Mouse (Mus musculus) limb, embryonic 10.5 days (tissue): ENCODE results near the gene Scrt2. TPM values are rescaled to one million over a fixed set of nuclear protein-coding genes. Genes with fewer than 3 reads are reported as not detected.

Source experiments
- DNase-seq: peaks from one replicate; pipeline ENCODE4 v3.0.0-alpha.2; 2017; ENCODE audit warnings: low spot score
- H3K27ac ChIP-seq: fragments of 300-500 bp; sonication (generic); 2 replicates; pipeline ENCODE4 v1.5.1; 2016; ENCODE audit warnings: mild to moderate bottlenecking
- H3K27me3 ChIP-seq: fragments of 300-500 bp; sonication (generic); 2 replicates; pipeline ENCODE4 v1.6.1; 2016; ENCODE audit warnings: low read depth, mild to moderate bottlenecking; ENCODE audit not compliant: poor library complexity, severe bottlenecking
- H3K36me3 ChIP-seq: fragments of 300-500 bp; sonication (generic); 2 replicates; pipeline ENCODE4 v1.6.1; 2016; ENCODE audit warnings: mild to moderate bottlenecking, moderate library complexity
- H3K4me1 ChIP-seq: fragments of 300-500 bp; sonication (generic); 2 replicates; pipeline ENCODE4 v1.6.1; 2016
- H3K4me3 ChIP-seq: fragments of 300-500 bp; sonication (generic); 2 replicates; pipeline ENCODE4 v1.5.1; 2016; ENCODE audit warnings: mild to moderate bottlenecking, moderate library complexity
- H3K9me3 ChIP-seq: fragments of 300-500 bp; sonication (generic); replicated peaks from 2 replicates; pipeline ENCODE4 v1.6.1; 2016; ENCODE audit warnings: mild to moderate bottlenecking
- WGBS: fragments of 180-500 bp; shearing (Covaris S2); methylation state at CpG from one replicate; pipeline ENCODE4 v1.1.7; 2016; 5-methylcytosine and 5-hydroxymethylcytosine counted together
- polyA plus RNA-seq: library from polyadenylated mRNA; unstranded; fragments of >200 nt; fragmentation: Nextera tagmentation; extraction: Ambion mirVana; gene quantifications from 2 replicates; pipeline ENCODE4 v1.2.1, GENCODE M21; 2016

Scrt2 gene
- polyA plus RNA-seq, 1 experiment from 2014 or later, result not detected

GRCm38 (mm10) chr2:152086451-152086850 lies 5.1 kb downstream of the Scrt2 start:
- Histone ChIP-seq H3K4me3 (no peak overlapping the region), H3K27me3 (peaks cover 90% of the 10 kb centered on the region), H3K27ac (no peak overlapping the region), H3K9me3 (no peaks in the 10 kb centered on the region), H3K36me3 (no peaks in the 10 kb centered on the region), H3K4me1 (peaks cover 11% of the 10 kb centered on the region)
- WGBS, result 82% methylated on average over 6 of the region's 6 CpGs
- no peak for DNase-seq

- Histone ChIP-seq H3K9me3 (no peaks in the 10 kb centered on the region), H3K4me3 (no peak overlapping the region), H3K27me3 (peaks cover 90% of the 10 kb centered on the region), H3K4me1 (peaks cover 4% of the 10 kb centered on the region), H3K36me3 (no peaks in the 10 kb centered on the region), H3K27ac (no peak overlapping the region)
- no peak for DNase-seq
- 86% methylated on average over 5 of the region's 5 CpGs for WGBS
These were observed 5.8 kb downstream of the Scrt2 start for GRCm38 (mm10) chr2:152087111-152087510.

- DNase-seq, result peak; percentile 72
- Histone ChIP-seq H3K36me3 (no peaks in the 10 kb centered on the region), H3K4me3 (no peak overlapping the region), H3K27me3 (peaks cover 90% of the 10 kb centered on the region), H3K4me1 (peaks cover 10% of the 10 kb centered on the region), H3K9me3 (no peaks in the 10 kb centered on the region), H3K27ac (no peak overlapping the region)
- WGBS, result 12% methylated on average over 4 of the region's 4 CpGs
These were observed 7.7 kb downstream of the Scrt2 start for GRCm38 (mm10) chr2:152089078-152089477.

- Histone ChIP-seq H3K4me3 (no peak overlapping the region), H3K9me3 (no peaks in the 10 kb centered on the region), H3K27ac (no peak overlapping the region), H3K4me1 (peaks cover 11% of the 10 kb centered on the region), H3K36me3 (no peaks in the 10 kb centered on the region), H3K27me3 (peaks cover 90% of the 10 kb centered on the region)
- no peak for DNase-seq
- 87% methylated on average over 5 of the region's 5 CpGs for WGBS
These were observed 8.3 kb downstream of the Scrt2 start for GRCm38 (mm10) chr2:152089581-152089980.

GRCm38 (mm10) chr2:152090486-152090885 lies 9.2 kb downstream of the Scrt2 start:
- 91% methylated on average over 5 of the region's 5 CpGs for WGBS
- H3K27ac ChIP-seq, result no peak overlapping the region
- no peak for DNase-seq
- H3K36me3 ChIP-seq, result no peaks in the 10 kb centered on the region
- peaks cover 90% of the 10 kb centered on the region for H3K27me3 ChIP-seq
- H3K9me3 ChIP-seq, result no peaks in the 10 kb centered on the region
- H3K4me3 ChIP-seq, result no peak overlapping the region
- H3K4me1 ChIP-seq, result peaks cover 20% of the 10 kb centered on the region

- H3K36me3 ChIP-seq, result no peaks in the 10 kb centered on the region
- no peak for DNase-seq
- H3K4me3 ChIP-seq, result no peak overlapping the region
- peaks cover 24% of the 10 kb centered on the region for H3K4me1 ChIP-seq
- 40% methylated on average over 12 of the region's 12 CpGs for WGBS
- H3K9me3 ChIP-seq, result no peaks in the 10 kb centered on the region
- peaks cover 96% of the 10 kb centered on the region for H3K27me3 ChIP-seq
- H3K27ac ChIP-seq, result no peak overlapping the region
These were observed 10.2 kb downstream of the Scrt2 start for GRCm38 (mm10) chr2:152091342-152092056.

GRCm38 (mm10) chr2:152092927-152093326 lies 11.6 kb downstream of the Scrt2 start:
- Histone ChIP-seq H3K4me1 (peaks cover 24% of the 10 kb centered on the region), H3K27ac (no peak overlapping the region), H3K4me3 (peak overlapping the region; percentile 50), H3K36me3 (no peaks in the 10 kb centered on the region), H3K9me3 (no peaks in the 10 kb centered on the region), H3K27me3 (peaks cover 97% of the 10 kb centered on the region)
- WGBS, result 7% methylated on average over 45 of the region's 45 CpGs
- DNase-seq, result peak; percentile 54

- Histone ChIP-seq H3K27ac (peak overlapping the region; percentile 38; the same call in 1 of the 2 replicates), H3K4me1 (peaks cover 24% of the 10 kb centered on the region), H3K36me3 (no peaks in the 10 kb centered on the region), H3K27me3 (peaks cover 97% of the 10 kb centered on the region), H3K4me3 (peak overlapping the region; percentile 50), H3K9me3 (no peaks in the 10 kb centered on the region)
- peak; percentile 71 for DNase-seq
- WGBS, result 1% methylated on average over 60 of the region's 60 CpGs
These were observed 12.0 kb downstream of the Scrt2 start for GRCm38 (mm10) chr2:152093356-152093792.

- peak overlapping the region; percentile 40 for H3K4me3 ChIP-seq
- peak overlapping the region; percentile 27; the same call in 1 of the 2 replicates for H3K27ac ChIP-seq
- H3K27me3 ChIP-seq, result peaks cover 93% of the 10 kb centered on the region
- DNase-seq, result peak; percentile 48
- no peaks in the 10 kb centered on the region for H3K9me3 ChIP-seq
- H3K36me3 ChIP-seq, result no peaks in the 10 kb centered on the region
- H3K4me1 ChIP-seq, result peaks cover 24% of the 10 kb centered on the region
- WGBS, result 2% methylated on average over 29 of the region's 29 CpGs
These were observed 13.7 kb downstream of the Scrt2 start for GRCm38 (mm10) chr2:152094856-152095545.

GRCm38 (mm10) chr2:152096922-152097321 lies 15.6 kb downstream of the Scrt2 start:
- Histone ChIP-seq H3K4me3 (no peak overlapping the region), H3K9me3 (no peaks in the 10 kb centered on the region), H3K36me3 (no peaks in the 10 kb centered on the region), H3K27me3 (peaks cover 89% of the 10 kb centered on the region), H3K4me1 (peaks cover 24% of the 10 kb centered on the region), H3K27ac (no peak overlapping the region)
- 85% methylated on average over 2 of the region's 2 CpGs for WGBS
- DNase-seq, result no peak

GRCm38 (mm10) chr2:152097916-152098315 lies 16.6 kb downstream of the Scrt2 start:
- Histone ChIP-seq H3K4me3 (no peak overlapping the region), H3K4me1 (peaks cover 22% of the 10 kb centered on the region), H3K27me3 (peaks cover 89% of the 10 kb centered on the region), H3K36me3 (no peaks in the 10 kb centered on the region), H3K9me3 (no peaks in the 10 kb centered on the region), H3K27ac (no peak overlapping the region)
- no peak for DNase-seq
- 85% methylated on average over 11 of the region's 11 CpGs for WGBS

- DNase-seq, result no peak
- 85% methylated on average over 3 of the region's 3 CpGs for WGBS
- H3K27ac ChIP-seq, result no peak overlapping the region
- no peak overlapping the region for H3K4me3 ChIP-seq
- peaks cover 14% of the 10 kb centered on the region for H3K4me1 ChIP-seq
- no peaks in the 10 kb centered on the region for H3K9me3 ChIP-seq
- H3K36me3 ChIP-seq, result no peaks in the 10 kb centered on the region
- peaks cover 81% of the 10 kb centered on the region for H3K27me3 ChIP-seq
These were observed 18.2 kb downstream of the Scrt2 start for GRCm38 (mm10) chr2:152099538-152099937.

GRCm38 (mm10) chr2:152101761-152102160 lies 20.4 kb downstream of the Scrt2 start:
- DNase-seq, result no peak
- no peaks in the 10 kb centered on the region for H3K36me3 ChIP-seq

More at GRCm38 (mm10) chr2:152101761-152102160, 20.4 kb downstream of the Scrt2 start:
- WGBS, result 81% methylated on average over 13 of the region's 13 CpGs
- Histone ChIP-seq H3K4me3 (no peak overlapping the region), H3K9me3 (no peaks in the 10 kb centered on the region), H3K4me1 (peaks cover 15% of the 10 kb centered on the region), H3K27ac (no peak overlapping the region), H3K27me3 (peaks cover 59% of the 10 kb centered on the region)
